Mouse (Mus musculus): ENCODE data around the gene Limch1. TPM values are rescaled to one million over a fixed set of nuclear protein-coding genes. Genes with fewer than 3 reads are reported as not detected.

Limch1 gene
- total and polyA plus RNA-seq, 3 experiments: 0.05 TPM; not detected in 2

GRCm38 (mm10) chr5:67011043-67011870, 265.6 kb downstream of the Limch1 start:
- in situ Hi-C loops (cut with MboI; ENCODE audit: low pct_ligation_motif_present, low pct_unique_long_range_greater_than_20kb, low sequenced_read_pairs): no loop called here
- TF ChIP-seq NRF1 (IDR thresholded peaks at IDR 0.05; ENCODE audit: low read depth, low read length) (no peak), ZMIZ1 (IDR thresholded peaks at IDR 0.05; ENCODE audit: low read depth, low read length) (no peak), MAX (IDR thresholded peaks at IDR 0.05; ENCODE audit: low read length) (no peak), USF1 (IDR thresholded peaks at IDR 0.05; ENCODE audit: low read depth, low read length) (no peak), POLR2A (IDR thresholded peaks at IDR 0.05; ENCODE audit: low read depth, low read length) (no peak), MXI1 (IDR thresholded peaks at IDR 0.05; ENCODE audit: low read depth, low read length) (no peak), PAX5 (IDR thresholded peaks at IDR 0.05; ENCODE audit: low read length) (no peak), ETS1 (conservative IDR thresholded peaks at IDR 0.05; ENCODE audit: low read depth, low read length) (no peak), ELF1 (IDR thresholded peaks at IDR 0.05; ENCODE audit: low read depth, low read length) (no peak)
- H3K9ac ChIP-seq (ENCODE audit: insufficient read depth, low read depth): no peak overlapping the region
- peaks cover 0 to 9% of the 10 kb centered on the region in 2 experiments; a peak in 2 of 4 replicates for H3K4me1 ChIP-seq (ENCODE audit: control insufficient read depth in 1 of 2, insufficient read depth in 2 of 2)
- DNase-seq (ENCODE audit: extremely low read depth): no peak
- H3K9me3 ChIP-seq (replicated peaks; ENCODE audit: low read length): peaks cover 4% of the 10 kb centered on the region
- no peak overlapping the region for H3K4me2 ChIP-seq (ENCODE audit: insufficient read depth, low read depth, poor library complexity, severe bottlenecking)
- H3K79me2 ChIP-seq (replicated peaks; ENCODE audit: control insufficient read depth, extremely low read depth, insufficient read depth, poor library complexity, severe bottlenecking): no peaks in the 10 kb centered on the region
- no peak overlapping the region for H3K4me3 ChIP-seq (replicated peaks in 1 of 3; ENCODE audit: low read depth in 2 of 3, low read length in 2 of 3, poor library complexity in 1 of 3)
- H3K36me3 ChIP-seq (replicated peaks in 1 of 2; ENCODE audit: control insufficient read depth in 1 of 2, insufficient read depth in 1 of 2, low read length in 1 of 2): no peaks in the 10 kb centered on the region
- H3K27me3 ChIP-seq (replicated peaks): no peaks in the 10 kb centered on the region
- dilution Hi-C loops (cut with MboI; ENCODE audit: extremely low pct_ligation_motif_present, extremely low pct_unique_long_range_greater_than_20kb, low sequenced_read_pairs): no loop called here
- no peak overlapping the region for H3K27ac ChIP-seq (ENCODE audit: insufficient read depth, low read depth)

GRCm38 (mm10) chr5:67011985-67012384, 266.4 kb downstream of the Limch1 start:
- H3K4me3 ChIP-seq (replicated peaks in 1 of 3; ENCODE audit: low read depth in 2 of 3, low read length in 2 of 3, poor library complexity in 1 of 3): no peak overlapping the region
- no peak overlapping the region for H3K27ac ChIP-seq (ENCODE audit: insufficient read depth, low read depth)
- TF ChIP-seq CHD1 (IDR thresholded peaks at IDR 0.05; ENCODE audit: low read depth, low read length): no peak
- no peak for TF ChIP-seq USF2 (conservative IDR thresholded peaks at IDR 0.05; ENCODE audit: low read depth, low read length)
- no peak for TF ChIP-seq KAT2A (IDR thresholded peaks at IDR 0.05; ENCODE audit: insufficient replicate concordance, low read length)
- no peak for TF ChIP-seq POLR2AphosphoS2 (IDR thresholded peaks at IDR 0.05; ENCODE audit: low read depth, low read length)
- TF ChIP-seq NELFE (IDR thresholded peaks at IDR 0.05; ENCODE audit: low read depth, low read length): no peak
- no peak for TF ChIP-seq GABPA (IDR thresholded peaks at IDR 0.05; ENCODE audit: insufficient replicate concordance, low read depth, low read length)
- TF ChIP-seq MYC (IDR thresholded peaks at IDR 0.05; ENCODE audit: low read depth, low read length): no peak
- no peak for TF ChIP-seq PAX5 (IDR thresholded peaks at IDR 0.05; ENCODE audit: low read length)
- TF ChIP-seq ELF1 (IDR thresholded peaks at IDR 0.05; ENCODE audit: low read depth, low read length): no peak
- no peak for TF ChIP-seq SIN3A (IDR thresholded peaks at IDR 0.05; ENCODE audit: low read length)
- no peak for TF ChIP-seq MAFK (IDR thresholded peaks at IDR 0.05; ENCODE audit: insufficient replicate concordance, low read length)
- H3K79me2 ChIP-seq (replicated peaks; ENCODE audit: control insufficient read depth, extremely low read depth, insufficient read depth, poor library complexity, severe bottlenecking): no peaks in the 10 kb centered on the region
- H3K9me3 ChIP-seq (replicated peaks; ENCODE audit: low read length): peaks cover 4% of the 10 kb centered on the region
- no peak overlapping the region for H3K4me2 ChIP-seq (ENCODE audit: insufficient read depth, low read depth, poor library complexity, severe bottlenecking)
- in situ Hi-C loops (cut with MboI; ENCODE audit: low pct_ligation_motif_present, low pct_unique_long_range_greater_than_20kb, low sequenced_read_pairs) (no loop called here), dilution Hi-C loops (cut with MboI; ENCODE audit: extremely low pct_ligation_motif_present, extremely low pct_unique_long_range_greater_than_20kb, low sequenced_read_pairs) (no loop called here)
- peaks cover 0 to 10% of the 10 kb centered on the region in 2 experiments; a peak in 2 of 4 replicates for H3K4me1 ChIP-seq (ENCODE audit: control insufficient read depth in 1 of 2, insufficient read depth in 2 of 2)
- no peaks in the 10 kb centered on the region for H3K36me3 ChIP-seq (replicated peaks in 1 of 2; ENCODE audit: control insufficient read depth in 1 of 2, insufficient read depth in 1 of 2, low read length in 1 of 2)
- no peak overlapping the region for H3K9ac ChIP-seq (ENCODE audit: insufficient read depth, low read depth)
- DNase-seq (ENCODE audit: extremely low read depth): no peak
- H3K27me3 ChIP-seq (replicated peaks): no peaks in the 10 kb centered on the region
